28 mouse cellular contexts compared by ENCODE assay signal in the genomic region with DNA sequence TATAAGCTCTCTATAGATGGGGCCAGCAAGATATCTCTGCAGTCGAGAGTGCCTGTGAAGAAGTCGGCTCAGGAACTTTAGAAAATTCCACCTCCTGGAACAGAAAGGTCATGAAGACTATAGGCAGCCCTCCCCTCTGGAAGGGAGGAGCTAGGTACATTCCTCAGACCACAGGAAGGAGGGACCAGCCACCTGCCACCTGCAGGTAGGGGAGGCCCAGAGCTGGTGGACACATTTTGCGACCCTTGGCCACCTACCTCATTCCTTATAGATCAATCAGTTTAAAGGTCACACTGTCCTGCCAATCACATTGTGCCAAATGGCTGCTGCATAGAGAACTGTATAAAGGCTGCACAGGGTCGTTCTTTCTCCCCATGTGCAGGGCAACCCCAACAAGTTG. TPM values are rescaled to one million over a fixed set of nuclear protein-coding genes. Genes with fewer than 3 reads are reported as not detected.
DNase-seq lines count a peak whose midpoint lies in the region; ATAC-seq and TF ChIP-seq lines count a peak whose summit lies in the region.
"Had no signal": no experiment of that assay in that cellular context is flagged by ENCODE, and none has a peak within 500 bp of the region (broad histone marks: within the 10 kb centered on the region; RNA-seq: fewer than 3 reads in every experiment).

No protein-coding gene starts in this region.

- no peaks in the 10 kb centered on the region for H3K36me3 ChIP-seq in liver, adult 2 months (ENCODE audit: control insufficient read depth, insufficient read depth, low read length)
- H3K36me3 ChIP-seq in intestine, embryonic 16.5 days (ENCODE audit: control insufficient read depth, insufficient read depth, low read length): no peaks in the 10 kb centered on the region
- H3K36me3 ChIP-seq in stomach, embryonic 14.5 days (ENCODE audit: control insufficient read depth, insufficient read depth, low read length): no peaks in the 10 kb centered on the region
- H3K36me3 ChIP-seq: forebrain, embryonic 12.5 days; heart, embryonic 15.5 days; limb, embryonic 15.5 days had no signal

- no peak overlapping the region for H3K4me3 ChIP-seq in liver, adult 2 months (ENCODE audit: insufficient read depth, low read depth, low read length)
- H3K4me3 ChIP-seq in intestine, embryonic 16.5 days (ENCODE audit: low read length): no peak overlapping the region
- no peak overlapping the region for H3K4me3 ChIP-seq in stomach, embryonic 14.5 days (ENCODE audit: low read depth, low read length)
- H3K4me3 ChIP-seq: forebrain, embryonic 12.5 days; heart, embryonic 15.5 days; layer of hippocampus, adult 2 months; limb, embryonic 15.5 days had no signal

- 37% methylated on average over 4 of the region's 4 CpGs for WGBS in liver, adult 2 months
- WGBS in intestine, embryonic 16.5 days: 33% methylated on average over 4 of the region's 4 CpGs
- 21% methylated on average over 4 of the region's 4 CpGs for WGBS in stomach, embryonic 14.5 days

- no peak overlapping the region for H3K27ac ChIP-seq in liver, adult 2 months (replicated peaks; ENCODE audit: insufficient read depth, low read depth, low read length)
- H3K27ac ChIP-seq in intestine, embryonic 16.5 days (ENCODE audit: low read length): peak overlapping the region; percentile 26; the same call in 1 of the 2 replicates
- no peak overlapping the region; the same call in 1 of the 2 replicates for H3K27ac ChIP-seq in stomach, embryonic 14.5 days (ENCODE audit: low read length)
- H3K27ac ChIP-seq: forebrain, embryonic 12.5 days; heart, embryonic 15.5 days; hindbrain, postnatal 0 days; layer of hippocampus, adult 2 months; limb, embryonic 15.5 days had no signal

- peaks cover 3% of the 10 kb centered on the region for H3K4me1 ChIP-seq in liver, adult 2 months (ENCODE audit: control insufficient read depth, insufficient read depth, low read length)
- H3K4me1 ChIP-seq in intestine, embryonic 16.5 days (ENCODE audit: control insufficient read depth, insufficient read depth, low read length): peaks cover 11% of the 10 kb centered on the region
- H3K4me1 ChIP-seq in stomach, embryonic 14.5 days (ENCODE audit: control insufficient read depth, insufficient read depth, low read length): 0 out of 2 replicates have a peak, but pooled peaks cover 3% of the 10 kb centered on the region
- H3K4me1 ChIP-seq: limb, embryonic 15.5 days had no signal

- H3K79me2 ChIP-seq in liver, adult 2 months (ENCODE audit: control insufficient read depth, insufficient read depth, low read length): no peaks in the 10 kb centered on the region

- H3K27me3 ChIP-seq in liver, adult 2 months (ENCODE audit: control insufficient read depth, insufficient read depth, low read length): no peaks in the 10 kb centered on the region
- no peaks in the 10 kb centered on the region for H3K27me3 ChIP-seq in intestine, embryonic 16.5 days (replicated peaks; ENCODE audit: control insufficient read depth, insufficient read depth, low read length)
- no peaks in the 10 kb centered on the region for H3K27me3 ChIP-seq in stomach, embryonic 14.5 days (ENCODE audit: control insufficient read depth, insufficient read depth, low read length)
- H3K27me3 ChIP-seq: forebrain, embryonic 12.5 days; heart, embryonic 15.5 days; limb, embryonic 15.5 days had no signal

- no peak overlapping the region for H3K4me2 ChIP-seq in intestine, embryonic 16.5 days (ENCODE audit: low read depth, low read length)
- no peak overlapping the region for H3K4me2 ChIP-seq in stomach, embryonic 14.5 days (replicated peaks; ENCODE audit: low read depth, low read length)
- H3K4me2 ChIP-seq: forebrain, embryonic 12.5 days; heart, embryonic 15.5 days; limb, embryonic 15.5 days; midbrain, embryonic 11.5 days had no signal

- no peak for TF ChIP-seq POLR2A in liver, adult 2 months (IDR thresholded peaks at IDR 0.05; ENCODE audit: extremely low read depth, insufficient read depth, low read length)

- peak; percentile 15 for DNase-seq in liver, adult 2 months (ENCODE audit: extremely low read depth, low read depth, low spot score)
- no peak for DNase-seq in liver
- peak; percentile 76 for DNase-seq in R1 (ENCODE audit: low read depth, low spot score)
- no peak for DNase-seq in heart, adult 9 months (ENCODE audit: low spot score in 2 of 2)
- DNase-seq in neural tube, embryonic 10.5 days (ENCODE audit: extremely low spot score, low spot score): no peak
- no peak for DNase-seq in right cerebral cortex, postnatal 36 days (ENCODE audit: low spot score in 2 of 2)
- DNase-seq: adrenal gland, postnatal 25 days; cerebellum, adult 18-20 months; gastrocnemius, postnatal 10 days; heart, adult 18-20 months; kidney, adult 9 months; retina, postnatal 1 day; right cerebral cortex, postnatal 4 days; thymus, postnatal 36 days had no signal

- ATAC-seq in intestine, embryonic 16.5 days: peak; percentile 86
- ATAC-seq in stomach, embryonic 14.5 days (ENCODE audit: insufficient number of reproducible peaks, insufficient read depth, low FRiP score, low read depth): peak; percentile 58; the same call in 1 of the 2 replicates
- ATAC-seq: activated CD4-positive, CD25-positive, alpha-beta regulatory T cell, adult 4 months; hindbrain, postnatal 0 days had no signal

- no peak for TF ChIP-seq CTCF in liver, adult 2 months (IDR thresholded peaks at IDR 0.05; ENCODE audit: low read depth, low read length)

- no peak overlapping the region for H3K9ac ChIP-seq in liver, adult 2 months (ENCODE audit: low read depth, low read length)
- H3K9ac ChIP-seq in intestine, embryonic 16.5 days (ENCODE audit: low read depth, low read length): no peak overlapping the region
- no peak overlapping the region for H3K9ac ChIP-seq in stomach, embryonic 14.5 days (replicated peaks; ENCODE audit: low read depth, low read length)
- H3K9ac ChIP-seq: forebrain, embryonic 12.5 days; heart, embryonic 15.5 days; limb, embryonic 15.5 days had no signal

- H3K9me3 ChIP-seq in intestine, embryonic 16.5 days (ENCODE audit: control insufficient read depth, low read length): no peaks in the 10 kb centered on the region
- H3K9me3 ChIP-seq in stomach, embryonic 14.5 days (ENCODE audit: control insufficient read depth, low read depth, low read length): no peaks in the 10 kb centered on the region
- H3K9me3 ChIP-seq: forebrain, embryonic 12.5 days; heart, embryonic 15.5 days; limb, embryonic 15.5 days had no signal

RNA-seq across cellular contexts. Expression of gene E330021D16Rik, which starts 14.1 kb away (rescaled TPM):
- not detected in 2 replicates for total RNA-seq in liver, adult 2 months (2014; rRNA removed)
- 0.07 TPM in 1 of 2 replicates, not detected in the other for polyA plus RNA-seq in liver, adult 2 months (2012; rRNA removed)
- polyA plus RNA-seq in intestine, embryonic 16.5 days (2015; fragmentation: Nextera tagmentation; extraction: Ambion mirVana): not detected in 2 replicates
- 0.36 TPM in 2 replicates for polyA plus RNA-seq in stomach, embryonic 14.5 days (2014; fragmentation: Nextera tagmentation; extraction: Ambion mirVana)
- total RNA-seq: adrenal gland, postnatal 25 days; gastrocnemius, postnatal 10 days; heart, adult 18-20 months; hematopoietic stem cell, adult 5-6 weeks; hindbrain, postnatal 0 days; layer of hippocampus, adult 2 months; left cerebral cortex, postnatal 25 days had no signal
- polyA plus RNA-seq: C2C12; forebrain, embryonic 12.5 days; frontal cortex, adult 2 months; heart, embryonic 15.5 days; hindbrain, postnatal 0 days; limb, embryonic 15.5 days; midbrain, embryonic 11.5 days; neural tube, embryonic 11.5 days had no signal

Comparison
In these comparisons a context has a peak if more than half of its experiments do, and no peak if none do; other contexts are left out.
1. DNase-seq: peak in liver, adult 2 months (single experiment) and R1 (single experiment); none in liver (single experiment), heart, adult 9 months (0 of 2), neural tube, embryonic 10.5 days (single experiment) and right cerebral cortex, postnatal 36 days (0 of 2).